Mouse (Mus musculus) bone marrow, adult 2 months (tissue): ENCODE results near the gene Mcf2. TPM values are rescaled to one million over a fixed set of nuclear protein-coding genes. Genes with fewer than 3 reads are reported as not detected.

Experiments used
- H3K27ac ChIP-seq: fragments of 200-500 bp; 2 replicates; pipeline ENCODE4 v1.5.1; 2012; ENCODE audit warnings: low read depth, mild to moderate bottlenecking, control low read depth, inconsistent platforms, low read length; ENCODE audit not compliant: control insufficient read depth, poor library complexity, insufficient read depth
- H3K4me1 ChIP-seq: fragments of 200-500 bp; 2 replicates; pipeline ENCODE4 v1.6.1; 2011; ENCODE audit warnings: low read length; ENCODE audit not compliant: control insufficient read depth, insufficient read depth
- H3K4me3 ChIP-seq: fragments of 200-500 bp; replicated peaks from 2 replicates; pipeline ENCODE3; 2011; ENCODE audit warnings: mild to moderate bottlenecking, low read depth, low read length, control low read depth; ENCODE audit not compliant: control insufficient read depth
- CTCF ChIP-seq: fragments of 200-500 bp; IDR thresholded peaks from 2 replicates; pipeline ENCODE4 v1.5.1; 2011; ENCODE audit warnings: low read length, control low read depth; ENCODE audit not compliant: control insufficient read depth, insufficient read depth
- POLR2A ChIP-seq: fragments of 200-500 bp; IDR thresholded peaks from 2 replicates; pipeline ENCODE4 v1.6.1; 2011; ENCODE audit warnings: low read depth, mild to moderate bottlenecking, control low read depth, low read length, borderline replicate concordance; ENCODE audit not compliant: control insufficient read depth
- WGBS: fragments of 180-500 bp; shearing (Covaris S2); methylation state at CpG from one replicate; pipeline ENCODE4 v1.1.7; 2018; 5-methylcytosine and 5-hydroxymethylcytosine counted together
- polyA plus RNA-seq: library from polyadenylated mRNA; stranded (reverse); fragments of >200 nt; gene quantifications from 2 replicates; pipeline ENCODE4 v1.2.4, GENCODE M21; 2011; ENCODE audit warnings: low replicate concordance; ENCODE audit not compliant: missing spikeins, insufficient read depth, insufficient read length

Gene Mcf2
- 1.3 TPM in 1 of 2 replicates, not detected in the other for polyA plus RNA-seq

GRCm38 (mm10) chrX:60178744-60179458 is at the start of gene Mcf2:
Mcf2 (minus strand) TSS chrX:60179089.
- Histone ChIP-seq H3K27ac (no peak within 1 kb of the TSS), H3K4me1 (no peaks in the 10 kb centered on the region), H3K4me3 (no peak within 1 kb of the TSS)
- TF ChIP-seq CTCF, result no peak
- TF ChIP-seq POLR2A, result no peak
- 11% methylated on average over 28 of the region's 28 CpGs for WGBS

- Histone ChIP-seq H3K4me3 (no peak overlapping the region), H3K4me1 (no peaks in the 10 kb centered on the region), H3K27ac (no peak overlapping the region)
- WGBS, result 38% methylated on average over 1 of the region's 1 CpGs
- TF ChIP-seq POLR2A (no peak), CTCF (no peak)
Measured at GRCm38 (mm10) chrX:60187726-60188125, 8.8 kb upstream of the Mcf2 start.

GRCm38 (mm10) chrX:60182611-60183010 is 3.7 kb upstream of the Mcf2 start:
- Histone ChIP-seq H3K4me3 (no peak overlapping the region), H3K4me1 (no peaks in the 10 kb centered on the region), H3K27ac (no peak overlapping the region)
- no peak for TF ChIP-seq CTCF
- TF ChIP-seq POLR2A, result no peak
- WGBS, result 75% methylated on average over 3 of the region's 3 CpGs

- Histone ChIP-seq H3K4me1 (no peaks in the 10 kb centered on the region), H3K27ac (no peak overlapping the region), H3K4me3 (no peak overlapping the region)
- TF ChIP-seq POLR2A (no peak), CTCF (no peak)
- 8% methylated on average over 17 of the region's 19 CpGs for WGBS
Measured at GRCm38 (mm10) chrX:60178025-60178743, 705 bp downstream of the Mcf2 start.

- no peak overlapping the region for H3K4me3 ChIP-seq
- H3K4me1 ChIP-seq, result no peaks in the 10 kb centered on the region
- WGBS, result 77% methylated on average over 5 of the region's 5 CpGs
- TF ChIP-seq POLR2A, result no peak
- H3K27ac ChIP-seq, result no peak overlapping the region
Measured at GRCm38 (mm10) chrX:60170106-60170505, 8.8 kb downstream of the Mcf2 start.

- H3K4me1 ChIP-seq, result no peaks in the 10 kb centered on the region
- no peak overlapping the region for H3K4me3 ChIP-seq
- 72% methylated on average over 2 of the region's 2 CpGs for WGBS
- no peak for TF ChIP-seq CTCF
- no peak for TF ChIP-seq POLR2A
- H3K27ac ChIP-seq, result no peak overlapping the region
Measured at GRCm38 (mm10) chrX:60169511-60169910, 9.4 kb downstream of the Mcf2 start.

- TF ChIP-seq CTCF (no peak), POLR2A (no peak)
- Histone ChIP-seq H3K27ac (no peak overlapping the region), H3K4me3 (no peak overlapping the region), H3K4me1 (no peaks in the 10 kb centered on the region)
- 80% methylated on average over 2 of the region's 2 CpGs for WGBS
Measured at GRCm38 (mm10) chrX:60168796-60169195, 10.1 kb downstream of the Mcf2 start.

- Histone ChIP-seq H3K4me1 (no peaks in the 10 kb centered on the region), H3K4me3 (no peak overlapping the region), H3K27ac (no peak overlapping the region)
- 34% methylated on average over 13 of the region's 13 CpGs for WGBS
- no peak for TF ChIP-seq POLR2A
Measured at GRCm38 (mm10) chrX:60147268-60147974, 31.5 kb downstream of the Mcf2 start.
